Mouse (Mus musculus) testis, adult 2 months (tissue): Measurements from ENCODE around the gene Ghr.

ENCODE experiments used
- CTCF ChIP-seq: fragments of 200-500 bp; IDR thresholded peaks from 2 replicates; pipeline ENCODE4 v1.5.1; 2012; ENCODE audit warnings: low read depth, mild to moderate bottlenecking, inconsistent platforms, low read length, moderate library complexity; ENCODE audit not compliant: control insufficient read depth, insufficient read depth, insufficient replicate concordance
- POLR2A ChIP-seq: fragments of 200-500 bp; IDR thresholded peaks from 2 replicates; pipeline ENCODE4 v1.6.1; 2012; ENCODE audit warnings: low read depth, mild to moderate bottlenecking, inconsistent platforms, low read length, moderate library complexity; ENCODE audit not compliant: control insufficient read depth

DNA sequence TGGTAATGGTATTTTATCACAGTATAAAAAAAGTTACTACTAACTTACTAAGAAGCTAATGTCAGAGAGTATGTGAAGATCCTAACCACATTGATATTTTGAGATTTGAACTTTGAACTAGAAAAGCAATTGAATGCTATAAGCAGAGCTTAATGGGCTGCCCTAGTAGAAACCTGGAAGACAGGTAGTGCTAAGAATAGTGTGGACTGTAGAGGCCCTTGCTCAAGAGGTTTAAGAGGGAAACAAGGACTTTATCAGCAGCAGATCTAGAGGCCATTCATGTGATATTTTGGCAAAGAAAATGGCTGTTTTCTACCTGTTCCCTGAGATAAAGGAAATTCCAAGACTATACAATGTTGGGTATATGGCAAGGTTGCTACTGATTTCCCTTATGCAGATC, 297.3 kb downstream of the Ghr start:
- TF ChIP-seq CTCF, result no peak
- no peak for TF ChIP-seq POLR2A
